Mouse (Mus musculus) thymus, postnatal 36 days (tissue): ENCODE results near the gene Shh.

ENCODE experiments used
- DNase-seq, 2 experiments: peaks; one replicate each; pipeline ENCODE4 v3.0.0; 2022; ENCODE audit warnings: mixed read lengths in 2 of 2

Shh gene

DNA sequence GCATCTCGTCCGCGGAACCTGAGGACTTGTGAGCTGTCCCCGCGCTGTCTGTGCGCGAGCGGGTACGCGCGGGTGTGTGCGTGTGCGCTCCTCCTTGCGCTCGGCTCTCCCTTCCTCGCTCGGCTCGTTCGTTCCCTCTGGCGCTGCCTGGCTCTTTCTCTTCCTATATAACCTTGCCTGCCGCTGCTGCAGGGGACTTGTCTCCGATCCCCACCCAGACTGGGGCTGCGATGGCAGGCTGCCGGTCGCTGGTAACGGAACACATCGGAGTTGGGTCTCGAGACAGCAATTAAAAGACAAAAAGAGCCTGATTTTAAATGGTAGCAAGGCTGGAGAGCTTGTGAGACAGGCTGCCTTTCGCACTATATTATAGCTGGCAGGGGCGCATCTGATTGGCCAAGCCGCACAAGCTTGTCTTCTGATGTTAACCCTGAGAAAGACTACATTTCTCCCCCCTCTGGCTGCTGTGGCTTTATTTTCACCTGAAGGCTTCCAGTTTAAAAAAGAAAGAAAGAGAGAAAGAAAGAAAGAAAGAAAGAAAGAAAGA, at the start of gene Shh:
Gene Shh (minus strand): TSS at position 497 of the 547 bp plus-strand sequence.
- no peak for DNase-seq

DNA sequence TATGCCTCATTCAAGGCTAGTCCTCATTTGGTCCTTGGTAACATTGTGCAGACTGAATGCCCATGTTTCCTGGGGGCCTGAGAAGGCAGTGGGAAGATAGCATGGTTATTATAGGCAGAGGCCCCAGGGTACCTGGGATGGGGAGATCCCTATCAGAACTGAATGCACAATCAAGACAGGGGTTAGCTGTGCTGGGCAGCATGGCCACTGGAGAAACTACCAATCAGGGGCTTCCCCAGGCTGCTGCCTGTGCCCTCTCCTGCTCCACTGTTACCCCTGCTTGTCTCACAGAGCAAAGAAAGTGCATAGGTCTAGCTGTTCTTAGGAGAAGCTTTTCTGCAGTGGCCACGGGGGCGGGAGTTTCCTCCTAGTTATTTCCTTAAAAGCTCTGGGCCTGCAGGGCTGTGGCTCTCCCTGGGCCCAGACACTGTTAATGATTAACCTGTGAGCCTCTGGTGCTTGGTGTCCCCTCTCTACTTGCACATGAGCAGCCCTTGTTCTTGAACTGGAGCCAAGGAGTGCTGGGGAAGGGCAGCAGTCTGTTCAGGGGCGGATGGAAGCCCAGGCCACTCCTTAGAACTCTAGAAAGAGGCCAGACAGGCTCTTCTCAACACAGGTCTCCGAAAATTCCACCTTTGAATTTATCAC, 33.9 kb upstream of the Shh start:
- DNase-seq, result no peak

- no peak for DNase-seq
Measured at GRCm38 (mm10) chr5:28498846-28499245, 31.8 kb upstream of the Shh start.

DNA sequence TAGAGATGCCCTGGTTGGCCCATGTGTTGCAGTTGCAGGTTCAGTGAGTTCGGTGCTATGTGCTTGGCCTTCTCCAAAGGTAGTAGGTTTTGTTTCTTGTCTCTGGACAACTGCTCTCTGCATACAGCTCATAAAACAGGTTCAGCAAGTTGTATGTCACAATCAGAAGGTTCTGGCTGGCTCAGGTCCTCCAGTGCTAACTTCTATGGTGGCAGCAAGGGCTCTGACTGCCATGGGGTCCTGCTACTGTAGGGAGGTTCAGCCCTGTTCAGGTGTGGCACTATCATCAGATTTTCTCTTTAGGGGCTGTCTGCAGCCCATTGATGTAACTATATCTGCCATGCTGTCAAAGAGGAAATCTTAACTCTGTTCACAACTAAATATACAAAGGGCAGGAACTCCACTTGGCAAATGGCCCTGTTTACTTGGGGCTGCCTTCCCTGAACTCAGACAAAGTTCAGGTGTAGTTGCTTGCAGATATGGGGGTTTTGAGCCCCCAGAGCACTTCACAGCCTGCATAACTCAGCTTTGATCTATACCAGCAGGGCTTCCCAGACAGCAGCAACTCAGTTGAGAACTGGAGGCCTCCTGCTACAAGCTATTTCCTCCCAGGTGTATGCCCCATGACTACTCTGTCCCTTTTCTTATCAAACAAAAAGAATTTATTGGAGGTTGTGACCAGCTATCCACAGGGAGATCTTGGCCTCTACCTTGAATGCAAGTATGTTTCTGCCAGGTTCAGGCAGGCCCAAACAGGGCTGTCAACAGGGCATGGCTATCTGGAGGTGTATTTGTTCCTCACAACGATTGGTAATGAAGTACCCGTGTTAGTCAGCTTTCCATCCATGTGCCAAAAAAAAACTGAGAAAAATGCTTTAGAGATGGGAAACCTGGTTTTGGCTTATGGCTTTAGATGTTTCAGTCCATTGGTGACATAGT, 28.9 kb upstream of the Shh start:
- no peak for DNase-seq

GRCm38 (mm10) chr5:28493550-28493949, 26.5 kb upstream of the Shh start:
- DNase-seq, result no peak

- DNase-seq, result no peak
Measured at GRCm38 (mm10) chr5:28482991-28483390, 15.9 kb upstream of the Shh start.

- no peak for DNase-seq
Measured at GRCm38 (mm10) chr5:28481730-28482129, 14.7 kb upstream of the Shh start.

GRCm38 (mm10) chr5:28476389-28477379, 9.6 kb upstream of the Shh start:
- DNase-seq, result no peak

GRCm38 (mm10) chr5:28473556-28473955, 6.5 kb upstream of the Shh start:
- no peak for DNase-seq

DNA sequence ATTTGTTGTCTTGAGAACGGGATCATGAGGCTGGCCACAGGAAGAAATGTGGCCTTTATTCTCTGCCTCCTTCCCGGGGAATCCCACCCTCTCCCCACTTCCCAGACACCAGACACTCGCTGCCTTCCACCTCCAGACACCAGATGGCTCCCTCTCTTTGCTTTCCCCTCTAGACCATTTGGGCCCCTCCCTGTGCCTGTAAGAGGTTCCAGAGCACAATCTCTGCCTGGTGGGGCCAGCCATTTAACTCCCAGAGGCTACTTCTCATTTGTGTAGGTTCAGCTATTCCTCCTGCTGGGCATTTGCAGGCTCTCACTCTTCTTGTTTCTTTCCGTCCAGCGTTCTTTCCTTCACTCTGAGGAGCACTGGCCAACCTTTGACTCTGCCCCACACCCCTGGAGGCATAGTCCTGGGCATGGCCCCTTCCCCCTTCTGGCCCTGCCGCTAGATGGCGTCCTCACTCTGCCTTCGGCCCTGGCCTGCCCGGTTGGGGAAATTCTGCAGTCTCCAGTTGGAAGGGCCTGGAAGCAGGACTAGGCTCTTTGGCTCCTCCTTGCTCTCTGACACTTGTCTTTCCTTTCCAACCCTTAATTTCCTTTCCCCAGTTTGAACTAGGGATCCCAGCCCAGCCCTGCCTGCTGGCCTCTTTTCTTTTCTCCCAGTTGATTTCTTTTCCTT, 2.6 kb upstream of the Shh start:
- DNase-seq, result no peak

GRCm38 (mm10) chr5:28466351-28466750, 705 bp downstream of the Shh start:
- no peak for DNase-seq

DNA sequence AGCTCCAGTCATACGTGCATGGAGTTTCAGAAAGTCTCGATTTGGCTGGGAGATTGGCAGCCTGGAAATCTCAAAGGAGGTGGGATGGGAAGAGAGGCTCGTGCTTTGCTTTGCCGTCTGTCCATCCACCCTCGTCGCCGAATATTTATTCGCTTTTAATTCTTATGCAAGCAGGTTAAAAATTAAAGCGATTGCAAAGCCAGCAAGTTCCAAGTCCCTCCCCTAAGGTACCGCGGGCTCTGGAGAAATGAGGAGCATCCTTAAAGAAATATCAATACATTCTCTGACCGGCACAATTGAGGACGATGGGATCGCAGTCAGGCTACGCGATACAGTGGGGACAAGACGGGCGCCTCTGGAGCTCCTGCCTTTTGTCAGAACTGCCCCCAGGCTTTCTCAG, 1.5 kb downstream of the Shh start:
- DNase-seq, result no peak

- DNase-seq, result no peak
Measured at GRCm38 (mm10) chr5:28465099-28465406, 2.0 kb downstream of the Shh start.

GRCm38 (mm10) chr5:28464361-28465098, 2.5 kb downstream of the Shh start:
- no peak for DNase-seq

DNA sequence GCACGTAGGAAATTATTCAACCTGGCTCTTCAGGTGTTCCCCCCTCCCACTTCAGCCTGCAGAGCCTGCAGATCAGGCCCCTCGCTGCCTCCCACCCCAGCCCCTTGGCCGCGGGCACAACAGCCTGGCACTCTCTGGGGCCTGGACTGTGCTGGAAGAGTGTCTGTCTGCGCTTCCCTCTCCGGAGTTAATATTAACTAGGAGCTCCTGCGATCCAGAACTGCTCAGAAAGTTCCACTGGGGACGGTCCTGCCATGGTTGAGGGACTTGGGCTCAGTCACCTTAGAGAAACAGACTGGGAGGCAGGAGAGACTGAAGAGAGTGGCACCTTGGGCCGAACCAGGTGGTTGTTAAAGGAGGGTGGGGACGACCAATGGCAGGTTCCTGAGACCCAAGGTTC, 3.4 kb downstream of the Shh start:
- no peak for DNase-seq

- DNase-seq, result no peak
Measured at GRCm38 (mm10) chr5:28462741-28463590, 4.1 kb downstream of the Shh start.

DNA sequence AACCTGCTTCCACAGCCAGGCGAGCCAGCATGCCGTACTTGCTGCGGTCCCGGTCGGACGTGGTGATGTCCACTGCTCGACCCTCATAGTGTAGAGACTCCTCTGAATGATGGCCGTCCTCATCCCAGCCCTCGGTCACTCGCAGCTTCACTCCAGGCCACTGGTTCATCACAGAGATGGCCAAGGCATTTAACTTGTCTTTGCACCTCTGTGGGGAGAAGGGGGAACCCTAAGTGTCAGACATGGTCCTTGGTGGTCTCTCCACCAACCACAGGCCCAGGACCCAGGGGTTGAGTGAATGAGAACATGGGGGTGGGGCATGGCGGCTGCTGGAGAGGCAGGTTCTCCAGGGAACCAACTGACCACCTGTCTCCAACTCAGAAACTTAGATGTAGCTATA, 5.7 kb downstream of the Shh start:
- no peak for DNase-seq

DNA sequence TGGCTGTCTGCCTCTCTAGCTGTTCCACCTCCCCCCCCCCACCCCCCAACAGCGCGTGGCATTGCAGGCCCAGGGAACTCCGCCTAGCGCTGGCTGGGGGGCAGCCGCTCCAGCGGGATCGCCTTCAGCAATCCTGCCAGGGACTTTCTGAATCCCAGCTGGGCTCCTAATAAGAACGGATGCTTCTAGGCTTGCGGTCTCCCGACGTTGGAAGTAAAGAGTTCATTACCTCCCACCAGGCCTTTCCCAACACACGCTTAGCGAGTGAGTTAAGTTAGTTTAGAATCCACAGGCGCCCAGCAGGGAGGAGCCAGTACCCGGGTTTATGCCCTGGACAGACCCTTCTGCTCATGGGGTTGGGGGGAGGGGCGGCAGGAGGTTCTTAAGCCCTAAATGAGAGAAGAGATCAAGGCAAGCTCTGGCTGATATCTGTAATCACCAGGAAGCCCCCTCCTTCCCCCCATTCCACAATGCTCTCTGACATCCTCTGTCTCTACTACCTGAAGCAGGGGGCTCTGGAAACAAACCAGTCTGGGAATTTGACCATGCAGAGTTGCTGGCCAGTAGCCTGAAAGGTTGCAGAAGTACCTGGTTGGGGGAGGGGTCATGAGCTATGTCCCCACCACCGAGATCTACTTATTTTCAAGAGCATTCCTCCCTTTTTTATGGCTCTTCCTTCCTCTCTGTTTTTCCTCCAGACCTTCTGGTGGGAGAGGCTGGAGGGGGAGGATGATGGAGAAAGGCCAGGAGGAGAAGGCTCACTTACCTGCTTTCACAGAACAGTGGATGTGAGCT, 6.3 kb downstream of the Shh start:
- no peak for DNase-seq

GRCm38 (mm10) chr5:28459456-28460225, 7.4 kb downstream of the Shh start:
- no peak for DNase-seq
